Mouse (Mus musculus) adrenal gland, postnatal 14 days (tissue): Measurements from ENCODE around the gene Chst4. TPM values are rescaled to one million over a fixed set of nuclear protein-coding genes. Genes with fewer than 3 reads are reported as not detected.

Experiments
- DNase-seq: peaks from one replicate; pipeline ENCODE4 v3.0.0; 2021; ENCODE audit warnings: mixed read lengths
- long read RNA-seq, 2 experiments: library from polyadenylated mRNA; stranded (forward); transcript quantifications; one replicate each; pipeline ENCODE4 v2.0.0; 2021
- total RNA-seq: library from RNA; stranded (reverse); gene quantifications from 2 replicates; pipeline ENCODE4 v1.2.3, GENCODE M21; 2021

The Chst4 gene
- total RNA-seq = 2.1 and 3.9 TPM in 2 replicates
- long read RNA-seq, experiment 1, partial matches to known transcripts = 0 of 1 reads
- long read RNA-seq, experiment 1, other reads (novel, unspliced or antisense) = 0 of 1 reads
- long read RNA-seq, experiment 2 = 0 reads

GRCm38 (mm10) chr8:110039659-110040058 is at the start of gene Chst4:
Gene Chst4, minus strand, starts transcription at chr8:110039740.
- DNase-seq = no peak

- DNase-seq = no peak
These were observed 43.0 kb upstream of the Chst4 start for GRCm38 (mm10) chr8:110082416-110083105.

- DNase-seq = peak; percentile 81
These were observed 40.0 kb upstream of the Chst4 start, which contains the start of gene Zfp612 for GRCm38 (mm10) chr8:110079282-110080221. Gene Zfp612, plus strand, starts transcription at chr8:110079746.

- no peak for DNase-seq
These were observed 35.0 kb upstream of the Chst4 start for GRCm38 (mm10) chr8:110074496-110074895.

GRCm38 (mm10) chr8:110071600-110071999 is 32.1 kb upstream of the Chst4 start:
- DNase-seq = peak; percentile 77

GRCm38 (mm10) chr8:110069706-110070105 is 30.2 kb upstream of the Chst4 start:
- no peak for DNase-seq

- no peak for DNase-seq
These were observed 26.1 kb upstream of the Chst4 start for GRCm38 (mm10) chr8:110065676-110066075.

- no peak for DNase-seq
These were observed 25.2 kb upstream of the Chst4 start for GRCm38 (mm10) chr8:110064606-110065365.

- DNase-seq = no peak
These were observed 24.6 kb upstream of the Chst4 start for GRCm38 (mm10) chr8:110064161-110064560.

- DNase-seq = no peak
These were observed 18.7 kb upstream of the Chst4 start for GRCm38 (mm10) chr8:110058207-110058606.

GRCm38 (mm10) chr8:110051208-110051607 is 11.7 kb upstream of the Chst4 start:
- no peak for DNase-seq

- DNase-seq = no peak
These were observed 969 bp upstream of the Chst4 start for GRCm38 (mm10) chr8:110040509-110040908.

GRCm38 (mm10) chr8:110039216-110039615 is 324 bp downstream of the Chst4 start:
- no peak for DNase-seq

- peak; percentile 9 for DNase-seq
These were observed 3.4 kb downstream of the Chst4 start for GRCm38 (mm10) chr8:110036156-110036555.

- no peak for DNase-seq
These were observed 5.2 kb downstream of the Chst4 start for GRCm38 (mm10) chr8:110034331-110034730.

- peak; percentile 11 for DNase-seq
These were observed 5.8 kb downstream of the Chst4 start for GRCm38 (mm10) chr8:110033771-110034170.

GRCm38 (mm10) chr8:110022768-110023344 is 16.7 kb downstream of the Chst4 start:
- DNase-seq = no peak

- peak; percentile 15 for DNase-seq
These were observed 17.5 kb downstream of the Chst4 start for GRCm38 (mm10) chr8:110022081-110022480.

GRCm38 (mm10) chr8:110010868-110011267 is 28.7 kb downstream of the Chst4 start:
- DNase-seq = peak; percentile 73

GRCm38 (mm10) chr8:110008995-110009446 is 30.5 kb downstream of the Chst4 start:
- DNase-seq = no peak

- no peak for DNase-seq
These were observed 31.1 kb downstream of the Chst4 start for GRCm38 (mm10) chr8:110008228-110008994.
